Mouse (Mus musculus) MEL (cell line): ENCODE measurements around the gene Ano8. TPM values are rescaled to one million over a fixed set of nuclear protein-coding genes. Genes with fewer than 3 reads are reported as not detected.
A peak's percentile ranks its signal among the peaks of the same experiment; 100 is the strongest.

Source experiments
- DNase-seq: peaks from one replicate; pipeline ENCODE4 v3.0.0; 2011; ENCODE audit warnings: low read depth, low spot score
- H3K27ac ChIP-seq: 2 replicates; pipeline ENCODE4 v1.5.1; 2012; ENCODE audit warnings: low read depth, mild to moderate bottlenecking, control low read depth, low read length, moderate library complexity; ENCODE audit not compliant: control insufficient read depth
- H3K27me3 ChIP-seq, 2 experiments: fragments of 150-350 bp in 1 of 2; sonication (generic) in 1 of 2; 2 replicates each; pipeline ENCODE4 v1.6.1; 2012; ENCODE audit warnings: low read length in 2 of 2, mild to moderate bottlenecking in 2 of 2, improper control_type of control experiment in 1 of 2, moderate library complexity in 1 of 2; ENCODE audit not compliant: insufficient read depth in 2 of 2, control insufficient read depth in 1 of 2
- H3K36me3 ChIP-seq, 2 experiments: 2 replicates each; pipeline ENCODE4 v1.6.1; 2012 to 2014; ENCODE audit warnings: low read length in 2 of 2, improper control_type of control experiment in 1 of 2, inconsistent platforms in 1 of 2, mild to moderate bottlenecking in 1 of 2; ENCODE audit not compliant: insufficient read depth in 2 of 2, control insufficient read depth in 1 of 2
- H3K4me1 ChIP-seq, 2 experiments: fragments of 150-350 bp in 1 of 2; sonication (generic) in 1 of 2; 2 replicates each; pipeline ENCODE4 v1.6.1; 2012; ENCODE audit warnings: low read length in 2 of 2, improper control_type of control experiment in 1 of 2, mild to moderate bottlenecking in 1 of 2; ENCODE audit not compliant: insufficient read depth in 2 of 2, control insufficient read depth in 1 of 2
- H3K4me3 ChIP-seq, 2 experiments: fragments of 150-350 bp in 1 of 2; sonication (generic) in 1 of 2; 2 replicates each; pipeline ENCODE4 v1.5.1; 2012; ENCODE audit warnings: low read depth in 2 of 2, low read length in 2 of 2, mild to moderate bottlenecking in 2 of 2, moderate library complexity in 2 of 2, control low read depth in 1 of 2, improper control_type of control experiment in 1 of 2; ENCODE audit not compliant: control insufficient read depth in 1 of 2, insufficient read depth in 1 of 2
- H3K79me2 ChIP-seq: 2 replicates; pipeline ENCODE4 v1.6.1; 2012; ENCODE audit warnings: mild to moderate bottlenecking, low read length, moderate library complexity; ENCODE audit not compliant: control insufficient read depth, poor library complexity, insufficient read depth
- H3K9ac ChIP-seq: 2 replicates; pipeline ENCODE4 v1.6.1; 2012; ENCODE audit warnings: low read depth, mild to moderate bottlenecking, control low read depth, low read length, moderate library complexity; ENCODE audit not compliant: control insufficient read depth, poor library complexity, severe bottlenecking
- H3K9me3 ChIP-seq: fragments of 150-350 bp; sonication (generic); replicated peaks from 2 replicates; pipeline ENCODE4 v1.6.1; 2012; ENCODE audit warnings: mild to moderate bottlenecking, low read length, improper control_type of control experiment, moderate library complexity; ENCODE audit not compliant: insufficient read depth
- CHD1 ChIP-seq: IDR thresholded peaks from 2 replicates; pipeline ENCODE4 v1.6.1; 2012; ENCODE audit warnings: low read depth, mild to moderate bottlenecking, inconsistent platforms, low read length, improper control_type of control experiment
- E2F4 ChIP-seq: IDR thresholded peaks from 2 replicates; pipeline ENCODE4 v1.6.1; 2011; ENCODE audit warnings: low read depth, low read length, improper control_type of control experiment, borderline replicate concordance
- ELF1 ChIP-seq: IDR thresholded peaks from 2 replicates; pipeline ENCODE4 v1.6.1; 2014; ENCODE audit warnings: low read depth, mild to moderate bottlenecking, inconsistent platforms, low read length, improper control_type of control experiment, moderate library complexity
- EP300 ChIP-seq, 2 experiments: IDR thresholded peaks; 2 replicates each; pipeline ENCODE4 v1.6.1; 2011; ENCODE audit warnings: improper control_type of control experiment in 2 of 2, low read length in 2 of 2, low read depth in 1 of 2, mild to moderate bottlenecking in 1 of 2
- GABPA ChIP-seq: IDR thresholded peaks from 2 replicates; pipeline ENCODE4 v1.6.1; 2012; ENCODE audit warnings: low read depth, mild to moderate bottlenecking, inconsistent platforms, low read length, improper control_type of control experiment, moderate library complexity
- GATA1 ChIP-seq: IDR thresholded peaks from 2 replicates; pipeline ENCODE4 v1.6.1; 2011; ENCODE audit warnings: low read depth, low read length, improper control_type of control experiment
- KAT2A ChIP-seq: conservative IDR thresholded peaks from 2 replicates; pipeline ENCODE4 v1.6.1; 2012; ENCODE audit warnings: low read depth, low read length, improper control_type of control experiment, inconsistent platforms
- MAX ChIP-seq: IDR thresholded peaks from 2 replicates; pipeline ENCODE4 v1.6.1; 2011; ENCODE audit warnings: low read length, improper control_type of control experiment
- MXI1 ChIP-seq: IDR thresholded peaks from 2 replicates; pipeline ENCODE4 v1.6.1; 2011; ENCODE audit warnings: mild to moderate bottlenecking, low read depth, low read length, improper control_type of control experiment
- MYC ChIP-seq: IDR thresholded peaks from 2 replicates; pipeline ENCODE4 v1.6.1; 2011; ENCODE audit warnings: low read depth, mild to moderate bottlenecking, low read length, improper control_type of control experiment, moderate library complexity
- NELFE ChIP-seq: IDR thresholded peaks from 2 replicates; pipeline ENCODE4 v1.6.1; 2011; ENCODE audit warnings: low read depth, low read length, improper control_type of control experiment
- POLR2A ChIP-seq, 2 experiments: IDR thresholded peaks; 2 replicates each; pipeline ENCODE4 v1.6.1; 2011 to 2012; ENCODE audit warnings: low read length in 2 of 2, mild to moderate bottlenecking in 2 of 2, control low read depth in 1 of 2, improper control_type of control experiment in 1 of 2, low read depth in 1 of 2, moderate library complexity in 1 of 2; ENCODE audit not compliant: control insufficient read depth in 1 of 2, insufficient read depth in 1 of 2, poor library complexity in 1 of 2
- POLR2AphosphoS2 ChIP-seq: IDR thresholded peaks from 2 replicates; pipeline ENCODE4 v1.6.1; 2011; ENCODE audit warnings: low read length, improper control_type of control experiment
- RCOR1 ChIP-seq: IDR thresholded peaks from 2 replicates; pipeline ENCODE4 v1.6.1; 2012; ENCODE audit warnings: low read depth, mild to moderate bottlenecking, inconsistent platforms, low read length, improper control_type of control experiment
- SIN3A ChIP-seq: IDR thresholded peaks from 2 replicates; pipeline ENCODE4 v1.6.1; 2012; ENCODE audit warnings: low read length, improper control_type of control experiment, inconsistent platforms
- SMC3 ChIP-seq: IDR thresholded peaks from 2 replicates; pipeline ENCODE4 v1.6.1; 2011; ENCODE audit warnings: low read depth, low read length, improper control_type of control experiment
- TBP ChIP-seq: IDR thresholded peaks from 2 replicates; pipeline ENCODE4 v1.8.0; 2011; ENCODE audit warnings: low read depth, low read length, improper control_type of control experiment
- TCF12 ChIP-seq: IDR thresholded peaks from 2 replicates; pipeline ENCODE4 v1.6.1; 2014; ENCODE audit warnings: low read depth, mild to moderate bottlenecking, inconsistent platforms, low read length, improper control_type of control experiment, moderate library complexity
- ZC3H11A ChIP-seq: IDR thresholded peaks from 2 replicates; pipeline ENCODE4 v1.6.1; 2012; ENCODE audit warnings: low read depth, mild to moderate bottlenecking, inconsistent platforms, low read length, improper control_type of control experiment
- ZKSCAN1 ChIP-seq: IDR thresholded peaks from 2 replicates; pipeline ENCODE4 v1.6.1; 2012; ENCODE audit warnings: low read depth, mild to moderate bottlenecking, inconsistent platforms, low read length, improper control_type of control experiment, moderate library complexity
- ZMIZ1 ChIP-seq: IDR thresholded peaks from 2 replicates; pipeline ENCODE4 v1.6.1; 2012; ENCODE audit warnings: low read depth, mild to moderate bottlenecking, inconsistent platforms, low read length, improper control_type of control experiment, moderate library complexity
- polyA plus RNA-seq, 2 experiments: library from polyadenylated mRNA; stranded (reverse) in 1 of 2; unstranded in 1 of 2; fragments of >175 nt in 1 of 2; fragments of >200 nt in 1 of 2; gene quantifications; 2 replicates each; pipeline versions ENCODE4 v1.2.1 to v1.2.4; 2012; ENCODE audit warnings: low replicate concordance in 2 of 2, low read depth in 1 of 2; ENCODE audit not compliant: insufficient read length in 2 of 2, insufficient read depth in 1 of 2, missing spikeins in 1 of 2
- total RNA-seq: library from RNA; depleted of rRNA; stranded (reverse); fragments of 300-350 nt; gene quantifications from 2 replicates; pipeline ENCODE4 v1.2.3, GENCODE M21; 2012

Ano8 gene
- total and polyA plus RNA-seq, 3 experiments, result 3.9 to 4.8 TPM; not detected in 1

DNA sequence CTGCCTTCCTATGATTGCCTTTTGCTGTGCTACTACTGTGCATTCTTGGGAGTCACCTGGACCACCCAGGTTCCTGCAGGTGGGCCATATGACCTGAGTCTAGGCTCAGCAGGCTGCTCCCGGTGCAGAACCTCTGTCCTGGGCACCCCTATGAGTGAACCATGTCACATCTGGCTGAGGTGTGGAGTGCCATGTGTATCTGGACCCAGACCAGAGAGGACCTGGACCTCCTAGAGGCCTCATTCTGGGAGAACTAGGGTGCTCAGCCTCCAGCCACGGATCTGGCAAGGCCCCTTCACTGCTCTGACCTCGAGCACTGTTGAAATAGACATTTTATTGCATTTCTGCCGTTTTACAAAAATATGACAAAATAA is 10.1 kb downstream of the Ano8 start:
- no peaks in the 10 kb centered on the region for H3K4me1 ChIP-seq
- 0 out of 4 replicates have a peak, but pooled peaks cover 0 to 2% of the 10 kb centered on the region in 2 experiments for H3K36me3 ChIP-seq
- peak overlapping the region; percentile 59 to 64 for H3K4me3 ChIP-seq
- no peak for TF ChIP-seq SMC3
- TF ChIP-seq MYC, result 0 out of 2 replicates have a peak, but pooled peaks have one; percentile 20
- TF ChIP-seq POLR2AphosphoS2, result peak; percentile 24; the same call in 1 of the 2 replicates
- TF ChIP-seq MAX, result 0 out of 2 replicates have a peak, but pooled peaks have one; percentile 28
- H3K79me2 ChIP-seq, result peaks cover 6% of the 10 kb centered on the region
- H3K9ac ChIP-seq, result peak overlapping the region; percentile 90
- no peaks in the 10 kb centered on the region for H3K9me3 ChIP-seq
- DNase-seq, result peak; percentile 39
- H3K27ac ChIP-seq, result peak overlapping the region; percentile 76
- no peaks in the 10 kb centered on the region for H3K27me3 ChIP-seq

DNA sequence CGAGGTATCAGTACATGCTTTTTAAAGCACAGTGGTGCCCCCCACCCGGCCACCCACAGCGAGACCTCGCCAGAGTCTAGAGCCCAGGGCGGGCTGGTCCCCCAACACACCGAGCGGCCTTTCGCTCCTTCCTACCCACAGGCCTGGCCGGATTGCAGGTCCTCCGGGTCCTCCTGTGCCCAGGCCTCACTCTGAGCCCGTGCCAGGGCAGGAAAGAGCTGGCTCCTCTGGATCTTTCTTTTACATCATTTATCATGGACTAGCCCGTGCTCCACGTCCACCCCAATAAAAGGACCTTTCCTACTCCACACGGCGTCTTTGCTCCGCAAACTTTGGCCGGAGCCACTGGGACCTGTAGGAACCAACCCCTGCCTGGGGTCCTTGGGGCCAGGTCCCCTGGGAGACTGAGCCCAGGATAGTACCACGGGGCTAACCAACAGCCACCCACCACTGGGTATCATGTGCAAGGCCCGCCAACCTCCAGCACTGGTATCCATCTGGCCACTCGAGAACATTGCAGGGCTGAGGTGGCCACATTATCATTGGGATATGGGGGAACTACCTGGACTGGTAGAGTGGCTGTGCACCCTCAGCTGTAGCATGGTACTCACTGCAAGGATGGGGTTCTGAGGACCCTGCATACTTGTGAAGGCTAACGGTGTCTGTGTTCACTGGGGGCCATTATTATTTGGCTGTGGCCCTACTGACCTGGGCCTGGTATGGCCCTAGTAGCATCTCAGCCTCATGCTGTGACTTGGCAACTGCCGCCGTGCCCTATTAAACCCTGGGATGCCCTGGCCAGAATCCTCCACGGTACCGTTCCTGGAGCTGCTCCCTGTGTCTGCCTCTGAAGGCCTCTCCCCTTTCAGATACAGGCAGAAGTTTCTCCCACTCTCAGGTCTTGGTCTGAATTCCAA is 10.7 kb downstream of the Ano8 start:
- TF ChIP-seq EP300 (IDR thresholded peaks at IDR 0.05; ENCODE audit: low read depth in 1 of 2, low read length in 2 of 2), result no peak
- no peak for TF ChIP-seq POLR2A (IDR thresholded peaks at IDR 0.05; ENCODE audit: control insufficient read depth in 1 of 2, insufficient read depth in 1 of 2, low read depth in 1 of 2, low read length in 2 of 2, poor library complexity in 1 of 2)
- no peak for TF ChIP-seq SMC3
- no peak for TF ChIP-seq GATA1
- no peak for TF ChIP-seq KAT2A
- no peak for TF ChIP-seq MXI1
- TF ChIP-seq SIN3A, result no peak
- no peak for TF ChIP-seq ELF1
- no peak for TF ChIP-seq ZKSCAN1
- no peak for TF ChIP-seq NELFE
- TF ChIP-seq TBP, result no peak
- TF ChIP-seq ZC3H11A, result no peak
- TF ChIP-seq CHD1, result no peak
- TF ChIP-seq MAX, result no peak
- no peak for TF ChIP-seq E2F4
- no peak for TF ChIP-seq RCOR1
- TF ChIP-seq GABPA, result no peak
- TF ChIP-seq ZMIZ1, result no peak
- no peak for TF ChIP-seq TCF12
- TF ChIP-seq POLR2AphosphoS2, result no peak
- H3K27me3 ChIP-seq, result no peaks in the 10 kb centered on the region
- H3K9ac ChIP-seq, result no peak overlapping the region
- no peak overlapping the region for H3K4me3 ChIP-seq
- no peak overlapping the region for H3K27ac ChIP-seq
- H3K9me3 ChIP-seq, result no peaks in the 10 kb centered on the region
- DNase-seq, result no peak
- H3K36me3 ChIP-seq, result peaks cover 0 to 5% of the 10 kb centered on the region in 2 experiments; a peak in 1 of 4 replicates
- peaks cover 0 to 4% of the 10 kb centered on the region in 2 experiments; a peak in 1 of 4 replicates for H3K4me1 ChIP-seq
- peaks cover 12% of the 10 kb centered on the region for H3K79me2 ChIP-seq
